Mouse (Mus musculus) lung, adult 2 months (tissue): ENCODE results near the gene Dbt. TPM values are rescaled to one million over a fixed set of nuclear protein-coding genes. Genes with fewer than 3 reads are reported as not detected.

Experiments
- DNase-seq: peaks from one replicate; pipeline ENCODE4 v3.0.0; 2022
- H3K4me1 ChIP-seq: fragments of 200-500 bp; 2 replicates; pipeline ENCODE4 v1.6.1; 2011; ENCODE audit warnings: low read length; ENCODE audit not compliant: control insufficient read depth, insufficient read depth
- H3K4me3 ChIP-seq: fragments of 200-500 bp; replicated peaks from 2 replicates; pipeline ENCODE3; 2011; ENCODE audit warnings: low read depth, mild to moderate bottlenecking, control low read depth, low read length; ENCODE audit errors: extremely low read depth
- CTCF ChIP-seq: fragments of 200-500 bp; IDR thresholded peaks from 2 replicates; pipeline ENCODE4 v1.5.1; 2011; ENCODE audit warnings: mild to moderate bottlenecking, low read length, control low read depth; ENCODE audit not compliant: insufficient read depth
- POLR2A ChIP-seq: fragments of 200-500 bp; IDR thresholded peaks from 2 replicates; pipeline ENCODE4 v1.6.1; 2011; ENCODE audit warnings: low read depth, mild to moderate bottlenecking, control low read depth, low read length, borderline replicate concordance; ENCODE audit errors: extremely low read depth
- WGBS: fragments of 180-500 bp; shearing (Covaris S2); methylation state at CpG from one replicate; pipeline ENCODE4 v1.1.7; 2018; 5-methylcytosine and 5-hydroxymethylcytosine counted together
- polyA plus RNA-seq: library from polyadenylated mRNA; depleted of rRNA; stranded (reverse); fragments of >200 nt; gene quantifications from 2 replicates; pipeline ENCODE4 v1.2.3, GENCODE M21; 2012

Gene Dbt
- polyA plus RNA-seq, 1 experiment, result 6.9 TPM

DNA sequence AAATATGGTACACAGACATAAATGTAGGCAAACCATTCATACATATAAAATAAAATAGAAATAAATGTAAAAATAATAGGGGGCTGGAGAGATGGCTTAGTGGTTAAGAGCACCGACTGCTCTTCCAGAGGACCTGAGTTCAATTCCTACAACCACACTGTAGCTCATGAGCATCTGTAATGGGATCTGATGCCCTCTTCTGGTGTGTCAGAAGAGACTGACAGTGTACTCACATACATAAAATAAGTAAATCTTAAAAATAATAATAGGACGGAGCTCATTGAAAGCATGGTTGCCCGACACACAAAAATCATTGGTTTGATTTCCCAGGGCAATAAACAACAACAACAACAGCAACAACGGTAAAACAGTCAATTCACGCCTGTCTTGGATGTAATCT is 21.9 kb upstream of the Dbt start:
- H3K4me1 ChIP-seq, result no peaks in the 10 kb centered on the region
- H3K4me3 ChIP-seq, result no peak overlapping the region
- 92% methylated on average over 5 of the region's 5 CpGs for WGBS
- no peak for DNase-seq
- TF ChIP-seq CTCF (no peak), POLR2A (no peak)

DNA sequence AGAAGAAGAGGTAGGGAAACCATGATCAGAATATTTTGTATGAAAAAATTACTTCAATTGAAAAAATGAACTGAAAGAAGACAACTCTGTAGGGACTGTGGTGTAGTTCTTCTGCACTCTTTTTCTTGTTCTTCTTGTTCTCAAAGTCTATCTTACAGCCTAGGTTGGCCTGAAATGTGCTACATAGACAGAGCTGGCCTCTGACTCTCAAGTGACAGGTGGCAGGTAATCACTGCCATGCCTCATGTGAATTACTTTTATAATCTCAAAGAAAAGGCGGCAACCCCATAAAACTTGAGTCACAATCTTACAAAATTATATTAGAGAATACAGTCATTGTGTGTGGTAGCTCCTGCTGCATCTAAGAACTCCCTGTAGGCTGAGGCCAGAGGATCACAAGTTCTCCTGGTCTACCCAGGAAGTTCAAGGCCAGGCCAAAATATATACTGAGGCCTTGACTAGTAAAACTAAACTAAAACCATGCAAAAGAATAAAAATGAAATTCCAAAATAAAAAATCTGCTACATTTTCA is 20.9 kb upstream of the Dbt start:
- TF ChIP-seq CTCF, result no peak
- TF ChIP-seq POLR2A, result no peak
- WGBS, result 93% methylated on average over 1 of the region's 1 CpGs
- H3K4me3 ChIP-seq, result no peak overlapping the region

DNA sequence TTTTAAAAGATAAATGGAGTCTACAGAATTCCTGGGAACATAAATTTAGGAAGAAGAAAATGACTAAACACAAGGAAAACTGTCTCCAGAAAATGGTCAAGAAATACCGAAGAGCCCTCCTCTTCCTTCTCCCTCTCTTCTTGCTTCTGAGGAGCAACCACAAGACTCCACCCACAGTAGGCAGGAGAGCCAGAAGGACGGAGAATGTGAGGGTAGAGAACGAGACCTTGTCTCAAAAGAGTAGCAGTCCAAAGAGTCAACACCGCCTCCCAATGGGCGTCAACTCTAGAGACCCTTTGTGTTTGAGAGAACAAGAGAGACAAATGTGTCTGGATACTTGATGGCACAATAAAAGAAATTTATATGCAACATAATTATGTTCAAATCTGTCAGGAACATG is 19.2 kb upstream of the Dbt start:
- Histone ChIP-seq H3K4me3 (no peak overlapping the region), H3K4me1 (no peaks in the 10 kb centered on the region)
- no peak for DNase-seq
- WGBS, result 61% methylated on average over 5 of the region's 5 CpGs
- no peak for TF ChIP-seq CTCF
- no peak for TF ChIP-seq POLR2A

More for the DNA sequence above, 20.9 kb upstream of the Dbt start:
- no peak for DNase-seq
- no peaks in the 10 kb centered on the region for H3K4me1 ChIP-seq

DNA sequence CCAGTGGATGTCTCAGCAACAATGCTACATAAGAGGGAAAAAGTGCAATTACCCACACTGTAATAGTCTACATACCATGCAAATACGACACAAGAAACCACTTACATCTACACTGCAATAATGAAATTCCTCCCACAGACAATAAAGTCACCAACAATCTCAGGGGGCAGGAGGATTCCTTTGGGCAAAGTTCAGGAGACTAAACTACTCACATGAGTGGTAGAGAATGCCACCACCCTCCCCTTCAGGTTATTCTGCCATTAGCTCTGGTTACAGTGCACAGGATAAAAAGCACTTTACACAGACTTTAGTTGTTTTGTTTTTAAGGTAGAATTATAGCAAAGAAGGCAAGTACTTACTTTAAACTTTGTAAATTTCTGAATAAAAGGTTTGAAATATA is 17.2 kb upstream of the Dbt start:
- WGBS, result 91% methylated on average over 1 of the region's 1 CpGs
- H3K4me1 ChIP-seq, result no peaks in the 10 kb centered on the region
- no peak for DNase-seq
- no peak overlapping the region for H3K4me3 ChIP-seq
- no peak for TF ChIP-seq CTCF
- TF ChIP-seq POLR2A, result no peak

DNA sequence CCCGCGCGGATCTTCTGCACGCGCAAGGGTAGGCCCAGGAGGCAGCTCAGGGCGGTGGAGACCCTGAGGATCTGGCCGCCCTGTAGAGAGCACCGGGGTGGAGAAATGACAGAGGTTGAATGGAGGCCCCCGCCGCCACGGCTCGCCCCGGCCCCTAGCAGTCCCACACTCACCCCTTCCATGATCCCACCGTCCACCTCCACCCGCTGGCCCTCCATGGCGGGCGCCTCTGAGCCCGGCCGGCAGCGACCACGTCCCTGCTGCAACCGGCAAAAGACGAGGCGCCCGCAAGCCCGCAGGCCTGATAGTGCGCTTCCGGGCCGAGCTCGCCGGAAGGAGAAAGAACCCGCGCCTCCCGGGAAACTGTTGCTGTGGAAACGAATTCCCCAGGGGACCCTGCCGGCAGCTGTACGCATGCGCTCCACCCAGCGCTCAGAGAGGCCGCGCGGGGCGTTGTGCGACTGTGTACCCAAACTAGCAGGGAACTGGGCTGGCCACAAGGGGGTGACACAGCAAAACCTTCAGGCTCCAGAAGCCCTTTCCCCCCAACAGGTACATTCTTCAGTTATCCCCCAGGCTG is 5.0 kb upstream of the Dbt start, which contains the start of gene Rtca:
Gene Rtca, minus strand, starts transcription at position 437 of the 580 bp plus-strand sequence.
- under 1% methylated on average over 44 of the region's 44 CpGs for WGBS
- peak within 1 kb of the TSS; percentile 83 for H3K4me3 ChIP-seq
- peaks cover 10% of the 10 kb centered on the region for H3K4me1 ChIP-seq
- DNase-seq, result peak; percentile 92
- no peak for TF ChIP-seq POLR2A
- TF ChIP-seq CTCF, result peak; percentile 77

DNA sequence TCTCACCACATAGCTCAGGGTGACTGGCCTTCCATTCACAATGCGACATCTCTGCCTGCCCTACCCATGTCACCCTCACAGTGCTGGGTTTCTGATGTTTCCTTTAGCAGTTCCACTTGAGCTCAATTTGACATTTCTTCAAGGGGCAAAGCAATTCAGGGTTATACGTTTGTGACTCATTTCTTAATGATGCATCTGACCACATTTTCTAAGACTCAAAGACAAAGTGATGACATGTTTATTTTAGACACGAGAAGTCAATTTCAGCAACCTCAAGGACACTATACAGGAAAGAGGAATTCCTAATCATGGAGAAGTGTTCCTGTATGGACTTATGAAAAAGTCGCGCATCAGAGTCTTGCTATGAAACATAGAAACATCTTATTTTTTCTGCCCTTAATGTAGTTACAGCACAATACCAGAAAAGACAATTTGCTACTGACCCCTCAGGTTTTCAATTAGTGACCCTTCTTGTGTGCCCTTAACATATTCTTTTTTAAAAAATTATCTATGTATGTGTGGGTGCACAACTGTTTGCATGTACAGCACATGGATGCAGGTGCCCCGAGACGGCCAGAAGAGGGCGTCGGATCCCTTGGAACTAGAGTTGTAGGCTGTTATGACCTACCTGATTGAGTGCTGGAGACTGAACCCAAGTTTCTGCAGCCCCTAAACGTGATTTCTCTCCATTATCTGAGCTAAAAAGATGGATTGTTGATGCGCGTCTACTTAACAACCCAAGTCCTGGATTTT is 543 bp upstream of the Dbt start:
- no peak for DNase-seq
- Histone ChIP-seq H3K4me1 (peaks cover 9% of the 10 kb centered on the region), H3K4me3 (no peak overlapping the region)
- TF ChIP-seq POLR2A (no peak), CTCF (0 out of 2 replicates have a peak, but pooled peaks have one; percentile 7)
- WGBS, result 30% methylated on average over 12 of the region's 12 CpGs

DNA sequence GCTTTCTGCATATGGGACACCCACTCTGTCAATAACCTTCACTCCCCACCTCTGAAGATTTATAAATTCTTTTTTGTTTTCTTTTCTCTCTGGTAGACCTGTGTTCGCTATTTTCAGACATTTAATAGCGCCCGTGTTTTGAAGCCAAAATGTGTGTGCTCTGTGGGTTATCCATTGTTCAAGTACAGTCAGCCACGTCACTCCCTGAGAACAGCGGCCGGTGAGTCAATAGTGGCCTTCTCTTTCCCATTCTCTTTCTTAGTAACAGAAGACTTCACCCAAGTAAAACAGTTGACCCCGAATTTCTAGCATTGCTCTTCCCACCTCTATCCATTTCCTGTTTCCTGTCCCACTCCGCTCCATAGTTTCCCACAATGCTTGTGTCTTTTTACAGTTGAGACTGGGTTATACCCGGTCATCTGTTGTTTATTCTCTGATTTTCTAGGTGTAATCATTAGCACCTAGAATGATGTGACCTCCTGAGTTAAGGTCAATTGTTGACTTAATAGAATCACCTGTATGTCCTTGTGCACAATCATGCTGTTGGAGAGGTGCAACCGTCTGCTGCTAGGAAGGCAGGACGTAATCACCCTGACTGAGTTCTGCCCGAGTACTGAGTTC is 7.4 kb downstream of the Dbt start:
- Histone ChIP-seq H3K4me1 (no peaks in the 10 kb centered on the region; the same call in 1 of the 2 replicates), H3K4me3 (no peak overlapping the region)
- WGBS, result 64% methylated on average over 12 of the region's 12 CpGs
- no peak for DNase-seq
- TF ChIP-seq CTCF (no peak), POLR2A (no peak)

DNA sequence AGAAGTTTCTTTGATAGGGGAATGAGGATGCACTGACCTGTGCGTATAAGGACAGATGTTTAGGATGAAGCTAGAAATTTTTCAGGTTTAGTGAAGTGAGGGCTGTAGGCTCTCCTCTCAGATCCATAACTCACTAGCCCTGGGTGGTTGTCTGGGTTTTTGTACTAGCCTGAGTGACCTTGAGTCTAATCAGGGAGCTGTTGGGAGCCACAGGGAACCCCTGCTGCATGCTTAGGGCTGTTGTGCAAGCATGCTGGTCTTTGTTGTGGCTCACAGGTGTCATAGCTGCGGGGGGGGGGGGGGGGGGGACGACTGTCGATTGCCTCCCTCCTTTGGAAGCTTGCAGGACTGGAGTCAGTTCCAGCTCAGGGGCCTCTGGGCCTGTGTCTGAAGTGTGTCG is 16.9 kb downstream of the Dbt start:
- H3K4me3 ChIP-seq, result no peak overlapping the region
- no peaks in the 10 kb centered on the region for H3K4me1 ChIP-seq
- DNase-seq, result no peak
- 42% methylated on average over 5 of the region's 5 CpGs for WGBS
- TF ChIP-seq POLR2A (no peak), CTCF (no peak)

DNA sequence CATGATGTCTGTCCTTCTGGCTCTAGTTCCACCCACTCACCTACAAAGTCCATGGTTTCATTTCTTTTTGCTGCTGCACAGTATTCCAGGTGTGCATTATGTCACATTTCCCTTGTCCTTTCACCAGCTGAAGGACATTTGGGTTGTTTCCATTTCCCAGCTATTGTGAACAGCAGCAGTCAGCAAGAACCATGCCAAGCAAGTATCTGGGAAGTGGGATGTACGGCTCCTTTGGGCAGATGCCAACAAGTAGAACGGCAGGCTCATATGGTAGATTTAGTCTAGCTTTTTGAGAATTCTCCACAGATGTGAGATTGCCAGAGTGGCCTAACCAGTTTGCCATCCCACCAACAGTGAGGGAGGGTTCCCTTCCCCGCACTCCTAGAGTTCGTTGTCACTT is 18.0 kb downstream of the Dbt start:
- Histone ChIP-seq H3K4me1 (no peaks in the 10 kb centered on the region), H3K4me3 (no peak overlapping the region)
- 46% methylated on average over 4 of the region's 4 CpGs for WGBS
- TF ChIP-seq CTCF (no peak), POLR2A (no peak)
- no peak for DNase-seq
